Mouse (Mus musculus): ENCODE measurements at regions not wholly inside any gene's neighbourhood (a gene's known extent, or its start where the extent isn't known, plus 50 kb on each side); places are given as distances from the start of the nearest gene placed in this dataset.

DNA sequence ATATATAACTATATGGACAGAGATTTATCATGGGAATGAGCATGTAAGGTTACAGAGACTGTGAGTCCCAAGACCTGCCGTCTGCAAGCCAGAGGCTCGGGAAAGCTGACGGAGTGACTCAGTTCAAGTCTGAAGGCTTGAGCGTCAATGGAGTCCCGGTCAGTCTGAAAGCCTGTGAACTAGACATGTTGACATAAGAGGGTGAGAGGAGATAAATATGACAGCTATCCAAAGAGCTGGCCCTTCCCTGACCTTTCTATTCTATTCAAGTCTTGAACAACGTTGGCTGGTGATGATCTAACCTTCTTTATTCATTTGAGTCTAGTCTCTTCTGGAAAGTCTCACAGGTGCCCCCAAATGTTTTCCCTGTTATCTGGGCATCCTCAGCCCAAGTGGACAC lies 223.8 kb upstream of the Zfp637 start:
- TF ChIP-seq CTCF (conservative IDR thresholded peaks at IDR 0.05 in 1 of 2, IDR thresholded peaks at IDR 0.05 in 1 of 2; ENCODE audit: low read depth in 2 of 2, low read length in 2 of 2) = no peak
- TF ChIP-seq NRF1 (IDR thresholded peaks at IDR 0.05; ENCODE audit: low read depth, low read length) = no peak
- TF ChIP-seq SIN3A (IDR thresholded peaks at IDR 0.05; ENCODE audit: low read length) = no peak
- no peak for TF ChIP-seq ZC3H11A (IDR thresholded peaks at IDR 0.05; ENCODE audit: low read depth, low read length)
- TF ChIP-seq ZKSCAN1 (IDR thresholded peaks at IDR 0.05; ENCODE audit: borderline replicate concordance, low read depth, low read length) = no peak
- no peak for TF ChIP-seq RAD21 (IDR thresholded peaks at IDR 0.05; ENCODE audit: low read depth, low read length)
- TF ChIP-seq POLR2A (IDR thresholded peaks at IDR 0.05; ENCODE audit: low read depth, low read length) = no peak
